Mouse (Mus musculus): ENCODE data around the gene Col28a1.

DNA sequence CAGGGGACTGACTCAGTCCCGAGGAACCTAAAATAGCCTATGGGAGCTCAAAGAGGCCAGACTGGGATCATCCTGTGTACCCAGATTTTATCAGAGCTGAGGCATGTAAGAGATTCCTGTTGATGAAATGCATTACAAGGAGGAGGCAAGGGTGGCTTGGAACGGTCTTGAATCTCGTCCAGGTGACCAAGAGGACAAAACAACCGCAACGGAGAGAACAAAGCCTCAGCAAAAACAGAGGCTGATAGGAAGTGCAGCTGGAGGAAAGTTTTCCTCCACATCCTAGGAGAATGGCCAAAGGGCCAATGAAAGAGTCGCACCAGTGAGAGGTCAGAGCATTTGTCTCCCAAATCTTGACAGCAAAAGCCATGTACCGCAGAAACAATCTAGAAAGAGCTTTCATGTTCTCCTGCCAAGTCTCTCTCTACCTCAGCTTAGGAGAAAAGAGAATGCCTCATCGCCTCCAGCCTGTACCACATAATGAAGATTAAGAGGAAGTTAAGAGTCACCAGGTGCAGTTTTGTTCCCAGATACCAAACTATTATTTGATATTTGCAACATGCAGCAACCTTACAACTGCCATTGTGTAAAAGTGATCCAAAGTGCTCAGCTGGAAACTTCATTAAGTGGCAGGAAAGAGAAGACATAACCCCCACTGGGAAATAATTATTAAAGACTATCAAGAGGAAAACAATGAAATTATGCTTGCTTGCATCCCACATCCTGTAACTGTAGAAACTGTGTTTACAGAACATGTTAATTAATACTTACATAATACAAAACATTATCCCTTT, 98.1 kb downstream of the Col28a1 start:
- TF ChIP-seq CTCF (IDR thresholded peaks at IDR 0.05; ENCODE audit: borderline replicate concordance, insufficient read depth, low read length), result no peak
- TF ChIP-seq POLR2A (IDR thresholded peaks at IDR 0.05; ENCODE audit: low read depth, low read length), result no peak

Measured in embryonic fibroblast, embryonic 13.5 days (primary cell).